Mouse (Mus musculus): Measurements from ENCODE around the gene Gbx2. TPM values are rescaled to one million over a fixed set of nuclear protein-coding genes. Genes with fewer than 3 reads are reported as not detected.

The Gbx2 gene
- polyA plus RNA-seq (2015; fragmentation: Nextera tagmentation; extraction: Ambion mirVana) = 18.7 and 29.4 TPM in 2 replicates

DNA sequence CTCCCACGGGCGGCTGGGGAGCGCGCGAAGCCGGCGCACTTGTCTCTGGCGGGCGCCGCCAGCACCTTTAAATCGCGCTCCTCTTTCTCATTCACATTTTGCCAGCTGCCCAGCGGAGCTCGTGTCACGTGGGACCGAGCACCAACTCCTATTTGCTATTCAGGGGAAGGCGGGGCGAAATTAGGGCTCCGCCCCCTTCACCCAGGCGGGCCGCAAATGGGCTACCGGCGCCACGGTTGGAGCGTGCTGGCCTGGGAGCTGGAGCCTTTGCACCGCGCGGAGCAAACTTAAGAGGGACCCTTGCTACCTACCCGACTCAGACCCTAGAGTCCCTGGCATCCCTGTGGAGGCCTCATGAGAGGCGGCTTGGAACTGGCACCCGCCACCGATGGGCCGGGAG, at the start of gene Gbx2:
Gene Gbx2 (minus strand): TSS at position 60 of the 400 bp plus-strand sequence.
- H3K27me3 ChIP-seq = peaks cover 100% of the 10 kb centered on the region
- peaks cover 76% of the 10 kb centered on the region for H3K4me1 ChIP-seq
- under 1% methylated on average over 33 of the region's 33 CpGs for WGBS

DNA sequence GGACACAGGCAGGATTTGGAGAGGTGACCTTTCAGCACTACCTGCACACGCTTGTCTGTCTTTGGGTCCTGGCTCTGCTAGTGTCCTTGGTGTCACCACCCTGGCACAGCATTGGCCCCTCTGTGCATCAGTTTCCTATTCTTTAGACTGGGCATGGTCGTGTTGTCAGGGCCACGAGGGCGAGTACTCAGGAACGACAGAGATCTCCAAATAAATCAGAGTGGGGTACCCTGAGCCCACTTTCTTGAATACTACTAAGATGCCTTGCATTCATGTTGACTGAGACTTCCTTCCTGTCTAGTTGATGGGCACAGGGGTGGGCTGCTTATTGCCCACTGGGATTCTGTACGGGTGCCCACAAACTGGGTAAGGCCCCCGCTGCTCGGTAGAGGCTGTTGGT, 46.3 kb upstream of the Gbx2 start:
- H3K27me3 ChIP-seq = peaks cover 27% of the 10 kb centered on the region
- 92% methylated on average over 8 of the region's 8 CpGs for WGBS

More for the DNA sequence above, at the start of gene Gbx2:
- no peaks in the 10 kb centered on the region for H3K9me3 ChIP-seq (replicated peaks)
- peak within 1 kb of the TSS; percentile 60 for H3K9ac ChIP-seq
- peak within 1 kb of the TSS; percentile 63 for H3K4me2 ChIP-seq
- peak within 1 kb of the TSS; percentile 61 for H3K27ac ChIP-seq
- H3K36me3 ChIP-seq (ENCODE audit: poor library complexity, severe bottlenecking) = no peaks in the 10 kb centered on the region
- peak; percentile 75 for ATAC-seq
- H3K4me3 ChIP-seq = peak within 1 kb of the TSS; percentile 42

DNA sequence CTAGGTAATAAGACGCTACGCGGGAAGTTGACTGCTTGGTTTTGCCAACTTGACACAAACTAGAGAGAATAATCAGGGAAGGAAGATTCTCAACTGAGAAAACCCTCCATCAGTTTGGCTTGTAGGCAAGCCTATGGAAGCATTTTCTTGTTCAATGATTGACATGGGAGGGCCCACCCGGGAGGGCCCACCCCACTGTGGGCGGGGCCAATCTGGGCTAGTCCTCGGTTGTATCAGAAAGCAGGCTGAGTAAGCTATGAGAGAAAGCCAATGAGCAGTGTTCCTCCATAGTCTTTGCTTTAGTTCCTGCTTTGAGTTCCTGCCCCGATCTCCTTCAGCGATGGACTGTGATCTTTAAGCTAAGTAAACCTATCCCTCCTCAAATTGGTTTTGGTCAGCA, 45.4 kb upstream of the Gbx2 start:
- Histone ChIP-seq H3K27ac (no peak overlapping the region), H3K9me3 (replicated peaks) (no peaks in the 10 kb centered on the region), H3K4me1 (no peaks in the 10 kb centered on the region), H3K9ac (no peak overlapping the region), H3K36me3 (ENCODE audit: poor library complexity, severe bottlenecking) (no peaks in the 10 kb centered on the region), H3K27me3 (peaks cover 34% of the 10 kb centered on the region), H3K4me2 (no peak overlapping the region), H3K4me3 (no peak overlapping the region)
- no peak for ATAC-seq
- WGBS = 82% methylated on average over 8 of the region's 8 CpGs

More for the DNA sequence above, 46.3 kb upstream of the Gbx2 start:
- no peaks in the 10 kb centered on the region for H3K9me3 ChIP-seq (replicated peaks)
- H3K9ac ChIP-seq = no peak overlapping the region
- ATAC-seq = no peak
- no peaks in the 10 kb centered on the region for H3K4me1 ChIP-seq
- H3K36me3 ChIP-seq (ENCODE audit: poor library complexity, severe bottlenecking) = no peaks in the 10 kb centered on the region
- no peak overlapping the region for H3K4me3 ChIP-seq
- H3K27ac ChIP-seq = no peak overlapping the region
- no peak overlapping the region for H3K4me2 ChIP-seq

DNA sequence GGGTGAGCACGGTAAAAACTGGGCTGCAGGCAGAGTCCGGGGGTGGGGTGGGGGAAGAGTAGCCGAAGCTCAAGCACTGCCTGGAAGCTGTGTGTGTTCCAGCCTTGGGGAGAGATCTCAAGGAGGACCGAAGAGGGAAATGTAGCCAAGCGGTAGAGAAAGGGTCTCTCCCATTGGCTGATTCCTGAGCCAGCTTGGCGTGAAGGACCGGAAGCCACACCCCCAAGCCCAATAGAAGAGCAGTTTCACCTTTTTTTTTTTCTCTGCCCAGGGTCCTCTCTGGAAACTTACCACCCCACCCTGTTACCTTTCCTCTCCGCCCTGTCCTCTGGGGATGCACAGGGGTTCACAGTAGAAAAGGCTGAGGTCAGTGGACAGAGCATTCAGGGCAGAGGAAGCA, 43.6 kb upstream of the Gbx2 start:
- H3K4me3 ChIP-seq = no peak overlapping the region
- H3K36me3 ChIP-seq (ENCODE audit: poor library complexity, severe bottlenecking) = no peaks in the 10 kb centered on the region
- H3K27me3 ChIP-seq = peaks cover 50% of the 10 kb centered on the region
- H3K9ac ChIP-seq = no peak overlapping the region
- ATAC-seq = no peak
- H3K4me1 ChIP-seq = no peaks in the 10 kb centered on the region
- H3K4me2 ChIP-seq = no peak overlapping the region
- 72% methylated on average over 8 of the region's 8 CpGs for WGBS
- no peaks in the 10 kb centered on the region for H3K9me3 ChIP-seq (replicated peaks)
- H3K27ac ChIP-seq = no peak overlapping the region

DNA sequence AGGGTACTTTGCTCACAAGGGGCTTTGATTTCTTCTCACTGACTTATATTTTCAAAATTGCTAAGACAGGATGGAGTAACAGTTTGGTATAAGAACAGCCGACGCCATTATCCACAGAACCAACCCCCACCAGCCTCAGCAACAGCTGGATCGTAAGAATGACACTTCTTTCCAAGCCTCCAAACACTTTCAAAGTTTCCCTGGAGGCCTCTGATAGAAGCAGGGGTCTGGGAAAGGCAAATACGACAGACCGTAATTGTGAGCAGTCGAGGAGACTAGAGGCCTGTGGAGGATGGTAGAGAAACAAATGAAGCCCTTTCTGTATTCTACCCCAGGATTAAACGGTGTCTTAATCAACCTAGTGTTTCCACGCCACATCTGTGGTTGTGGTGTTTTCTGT, 40.9 kb upstream of the Gbx2 start:
- H3K9ac ChIP-seq = no peak overlapping the region
- 75% methylated on average over 8 of the region's 8 CpGs for WGBS
- H3K36me3 ChIP-seq (ENCODE audit: poor library complexity, severe bottlenecking) = no peaks in the 10 kb centered on the region
- H3K4me3 ChIP-seq = no peak overlapping the region
- H3K4me1 ChIP-seq = peaks cover 13% of the 10 kb centered on the region
- H3K27me3 ChIP-seq = peaks cover 67% of the 10 kb centered on the region
- H3K9me3 ChIP-seq (replicated peaks) = no peaks in the 10 kb centered on the region
- no peak for ATAC-seq
- H3K27ac ChIP-seq = no peak overlapping the region
- H3K4me2 ChIP-seq = no peak overlapping the region

DNA sequence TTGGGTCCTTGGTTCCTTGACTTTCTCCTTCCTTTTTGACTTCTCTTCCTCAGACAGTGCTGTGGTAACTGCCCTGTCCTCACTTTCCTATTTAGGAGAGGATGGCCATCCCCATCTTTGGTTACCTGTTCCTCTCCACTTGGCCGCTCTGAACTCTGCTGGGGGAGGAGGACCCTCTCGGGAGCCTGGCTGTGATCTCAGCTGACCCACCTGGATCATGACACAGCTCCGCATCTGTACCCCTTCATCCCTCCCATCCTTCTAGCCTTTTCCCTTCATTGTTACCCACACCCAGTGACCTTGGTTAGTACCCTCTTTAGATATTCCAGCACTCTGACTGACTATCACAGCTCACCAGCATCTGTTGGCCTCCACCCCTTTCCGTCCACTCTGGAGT, 38.7 kb upstream of the Gbx2 start:
- peaks cover 13% of the 10 kb centered on the region for H3K4me1 ChIP-seq
- no peak overlapping the region for H3K4me3 ChIP-seq
- ATAC-seq = no peak
- no peaks in the 10 kb centered on the region for H3K36me3 ChIP-seq (ENCODE audit: poor library complexity, severe bottlenecking)
- H3K9me3 ChIP-seq (replicated peaks) = no peaks in the 10 kb centered on the region
- no peak overlapping the region for H3K27ac ChIP-seq
- 87% methylated on average over 4 of the region's 4 CpGs for WGBS
- no peak overlapping the region for H3K9ac ChIP-seq
- H3K4me2 ChIP-seq = no peak overlapping the region
- peaks cover 86% of the 10 kb centered on the region for H3K27me3 ChIP-seq

DNA sequence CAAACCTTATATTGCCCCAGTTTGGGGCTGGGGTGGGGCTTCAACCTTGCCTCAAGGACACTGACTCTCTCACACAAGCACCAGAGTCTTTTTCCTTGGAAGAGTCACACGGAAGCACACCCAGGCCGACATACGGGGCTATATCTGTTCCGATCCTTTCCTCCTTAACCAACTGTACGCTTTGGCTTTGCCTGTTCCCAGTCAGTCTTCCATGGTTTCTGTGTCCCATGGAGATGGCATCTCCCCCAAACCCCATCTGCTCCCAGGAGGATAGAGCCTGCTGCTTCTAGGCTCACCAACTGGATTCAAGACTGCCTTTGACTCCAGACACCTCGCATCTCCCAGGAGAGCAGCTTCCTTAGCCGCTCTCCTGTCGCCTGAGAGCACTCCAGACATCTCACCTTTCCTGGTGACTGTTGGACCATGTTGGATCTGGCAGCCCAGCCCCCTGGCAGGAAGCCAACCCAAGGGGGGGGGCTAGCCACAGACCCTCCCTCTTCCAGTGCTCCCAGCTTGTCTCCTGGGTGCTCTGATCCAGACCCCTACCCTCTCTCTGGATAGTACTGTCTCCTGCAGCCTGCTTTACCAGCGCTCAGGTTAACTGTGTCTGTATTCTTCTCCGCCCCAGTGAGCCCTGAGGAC, 38.2 kb upstream of the Gbx2 start:
- Histone ChIP-seq H3K27ac (no peak overlapping the region), H3K27me3 (peaks cover 89% of the 10 kb centered on the region), H3K9me3 (replicated peaks) (no peaks in the 10 kb centered on the region), H3K9ac (no peak overlapping the region), H3K4me3 (peak overlapping the region; percentile 56; the same call in 1 of the 2 replicates), H3K4me2 (peak overlapping the region; percentile 92; the same call in 1 of the 2 replicates), H3K4me1 (peaks cover 13% of the 10 kb centered on the region), H3K36me3 (ENCODE audit: poor library complexity, severe bottlenecking) (no peaks in the 10 kb centered on the region)
- WGBS = 53% methylated on average over 10 of the region's 10 CpGs
- no peak for ATAC-seq

DNA sequence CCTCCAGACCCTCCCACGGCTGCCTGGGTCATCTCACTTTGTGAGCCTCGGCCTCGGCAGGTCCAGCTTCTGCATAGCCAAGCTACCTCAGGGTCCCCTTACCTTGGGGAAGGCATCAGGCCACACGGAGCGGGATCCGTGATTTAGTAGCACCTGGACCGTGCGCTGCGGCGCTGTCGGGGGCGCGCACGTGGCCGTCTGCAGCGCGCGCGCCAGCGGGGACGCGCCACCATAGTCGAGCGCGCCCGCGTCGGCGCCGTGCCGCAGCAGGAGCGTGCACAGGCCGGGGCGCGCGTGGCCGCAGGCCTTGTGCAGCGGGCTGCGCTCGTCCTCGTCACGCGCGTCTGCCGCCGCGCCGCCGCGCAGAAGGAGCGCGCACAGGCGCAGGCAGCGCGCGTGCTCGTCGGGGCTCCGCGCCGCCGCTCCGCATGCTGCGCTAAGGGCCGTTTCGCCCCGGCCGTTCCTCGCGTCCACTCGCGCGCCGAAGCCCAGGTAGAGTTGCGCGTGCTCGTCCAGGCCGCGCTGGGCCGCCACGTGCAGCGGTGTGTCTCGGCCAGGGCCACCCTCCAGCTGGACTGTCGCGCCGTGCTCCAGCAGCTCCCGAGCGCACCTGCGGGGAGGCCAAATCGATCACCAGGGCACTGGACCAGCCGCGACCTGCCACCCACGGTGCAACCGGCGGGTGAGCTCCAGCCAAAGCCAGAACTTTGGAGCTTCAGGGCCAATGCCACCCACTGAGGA, 37.3 kb upstream of the Gbx2 start:
- peaks cover 97% of the 10 kb centered on the region for H3K27me3 ChIP-seq

DNA sequence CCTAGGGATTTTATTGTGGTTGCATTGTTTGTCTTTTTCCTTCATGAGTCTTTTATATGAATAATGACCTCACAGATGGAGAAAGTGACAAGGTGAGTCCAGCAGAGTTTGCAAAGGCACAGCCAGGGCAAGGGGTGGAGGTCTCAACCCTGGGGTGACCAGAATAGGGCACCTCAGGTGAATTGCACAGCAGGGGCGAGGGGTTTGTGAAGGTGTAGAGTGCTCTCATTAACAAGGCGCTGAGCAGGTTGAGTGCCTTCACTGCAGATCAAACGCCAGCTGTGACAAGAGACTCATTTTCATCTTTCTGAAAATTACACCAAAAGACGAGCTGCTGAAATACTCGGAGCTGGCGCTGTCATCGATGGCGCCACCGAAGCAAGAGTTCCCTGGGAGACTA, 36.6 kb upstream of the Gbx2 start:
- Histone ChIP-seq H3K27me3 (peaks cover 98% of the 10 kb centered on the region), H3K4me1 (peaks cover 17% of the 10 kb centered on the region), H3K27ac (no peak overlapping the region), H3K4me3 (peak overlapping the region; percentile 56), H3K9ac (no peak overlapping the region), H3K4me2 (peak overlapping the region; percentile 92), H3K36me3 (ENCODE audit: poor library complexity, severe bottlenecking) (no peaks in the 10 kb centered on the region), H3K9me3 (replicated peaks) (no peaks in the 10 kb centered on the region)
- ATAC-seq = no peak
- 22% methylated on average over 9 of the region's 9 CpGs for WGBS

More for the DNA sequence above, 37.3 kb upstream of the Gbx2 start:
- ATAC-seq = peak; percentile 65
- WGBS = under 1% methylated on average over 87 of the region's 95 CpGs
- Histone ChIP-seq H3K36me3 (ENCODE audit: poor library complexity, severe bottlenecking) (no peaks in the 10 kb centered on the region), H3K4me1 (peaks cover 13% of the 10 kb centered on the region), H3K4me3 (peak overlapping the region; percentile 56), H3K27ac (no peak overlapping the region), H3K9me3 (replicated peaks) (no peaks in the 10 kb centered on the region), H3K9ac (peak overlapping the region; percentile 65), H3K4me2 (peak overlapping the region; percentile 92)

DNA sequence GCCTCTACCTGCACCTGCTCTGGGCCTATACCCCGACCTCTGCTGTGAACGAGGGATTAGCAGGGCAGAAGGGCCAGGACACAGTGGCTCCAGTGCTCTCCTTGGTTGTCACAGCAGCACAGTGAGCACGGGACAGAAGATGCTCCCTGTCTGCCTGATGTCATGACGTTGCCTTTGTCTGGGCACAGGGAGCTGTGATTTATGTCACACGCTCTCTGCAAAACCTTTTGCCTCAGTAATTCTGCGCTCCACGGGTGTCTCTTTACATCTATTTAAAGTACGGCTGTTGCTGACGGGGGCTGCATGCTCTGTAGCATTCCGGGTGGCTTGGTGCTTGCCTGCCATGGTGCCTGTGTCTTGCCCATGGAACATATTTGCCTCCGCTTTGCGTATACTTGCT, 33.4 kb upstream of the Gbx2 start:
- WGBS = 62% methylated on average over 12 of the region's 12 CpGs
- H3K27ac ChIP-seq = no peak overlapping the region
- H3K9ac ChIP-seq = no peak overlapping the region
- H3K9me3 ChIP-seq (replicated peaks) = no peaks in the 10 kb centered on the region
- no peak overlapping the region for H3K4me2 ChIP-seq
- H3K27me3 ChIP-seq = peaks cover 92% of the 10 kb centered on the region
- peaks cover 23% of the 10 kb centered on the region for H3K4me1 ChIP-seq
- no peak for ATAC-seq
- H3K36me3 ChIP-seq (ENCODE audit: poor library complexity, severe bottlenecking) = no peaks in the 10 kb centered on the region
- no peak overlapping the region for H3K4me3 ChIP-seq

DNA sequence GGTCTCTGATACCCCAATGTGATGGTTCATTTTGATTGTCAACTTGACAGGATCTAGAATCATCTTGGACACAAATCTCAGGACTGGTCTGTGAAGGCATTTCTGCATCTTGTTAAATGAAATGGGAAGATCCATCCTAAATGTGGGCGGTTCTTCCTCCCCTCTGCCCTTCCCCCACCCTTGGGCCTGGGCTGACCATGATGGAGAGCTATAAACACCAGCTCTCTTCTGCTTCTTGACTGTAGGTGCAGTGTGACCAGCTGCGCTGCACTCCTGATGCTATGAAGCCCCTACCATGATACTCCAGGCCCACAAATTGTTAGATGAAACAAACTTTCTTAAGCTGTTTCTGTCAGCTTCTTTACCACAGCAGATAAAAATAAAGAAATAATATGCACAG, 32.3 kb upstream of the Gbx2 start:
- H3K36me3 ChIP-seq (ENCODE audit: poor library complexity, severe bottlenecking) = no peaks in the 10 kb centered on the region
- no peak overlapping the region for H3K4me2 ChIP-seq
- peaks cover 91% of the 10 kb centered on the region for H3K27me3 ChIP-seq
- H3K4me1 ChIP-seq = peaks cover 14% of the 10 kb centered on the region
- no peak for ATAC-seq
- H3K27ac ChIP-seq = no peak overlapping the region
- 98% methylated on average over 2 of the region's 2 CpGs for WGBS
- no peak overlapping the region for H3K9ac ChIP-seq
- H3K4me3 ChIP-seq = no peak overlapping the region
- no peaks in the 10 kb centered on the region for H3K9me3 ChIP-seq (replicated peaks)

DNA sequence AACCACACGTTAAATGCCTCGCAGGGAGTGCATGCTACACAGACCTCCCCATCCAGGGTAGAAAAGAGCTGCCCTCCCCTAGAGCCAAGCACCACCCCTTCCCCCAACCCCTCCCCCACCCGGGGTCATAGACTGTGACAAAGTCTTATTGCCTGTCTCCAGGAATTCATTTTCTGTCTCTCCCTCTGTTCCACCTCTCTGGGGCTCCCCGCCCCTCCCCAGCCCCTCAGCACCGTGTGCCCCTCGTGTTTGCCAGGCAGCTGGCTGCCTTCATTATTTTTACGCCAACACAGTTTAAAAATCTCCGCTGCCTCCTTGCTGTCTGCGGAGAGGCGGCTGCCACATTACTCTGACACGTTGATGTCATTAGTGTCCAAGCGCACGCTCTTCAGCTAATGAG, 31.1 kb upstream of the Gbx2 start:
- H3K27me3 ChIP-seq = peaks cover 88% of the 10 kb centered on the region
- 2% methylated on average over 13 of the region's 13 CpGs for whole genome bisulfite sequencing
- peaks cover 10% of the 10 kb centered on the region for H3K4me1 ChIP-seq
- peak overlapping the region; percentile 30 for H3K4me2 ChIP-seq
- no peak overlapping the region for H3K9ac ChIP-seq
- H3K4me3 ChIP-seq = no peak overlapping the region
- no peak overlapping the region for H3K27ac ChIP-seq
- H3K36me3 ChIP-seq (ENCODE audit: poor library complexity, severe bottlenecking) = no peaks in the 10 kb centered on the region
- peak; percentile 51; the same call in 1 of the 2 replicates for ATAC-seq
- H3K9me3 ChIP-seq (replicated peaks) = no peaks in the 10 kb centered on the region

Measured in forebrain, embryonic 13.5 days (tissue).